In genomic region chr1:151684978-151685377, GRCm38 (mm10) we compare ENCODE assay signal across 15 mouse cellular contexts.
A peak's percentile ranks its signal among the peaks of the same experiment; 100 is the strongest.
DNase-seq lines count a peak whose midpoint lies in the region; ATAC-seq and TF ChIP-seq lines count a peak whose summit lies in the region.
"Had no signal": no experiment of that assay in that cellular context is flagged by ENCODE, and none has a peak within 500 bp of the region (broad histone marks: within the 10 kb centered on the region; RNA-seq: fewer than 3 reads in every experiment).

No protein-coding gene starts in this region.

- ATAC-seq in forebrain, embryonic 14.5 days, result no peak
- ATAC-seq in forebrain, embryonic 15.5 days (replicated peaks), result no peak
- no peak for ATAC-seq in stomach, embryonic 15.5 days (ENCODE audit: insufficient read depth, low FRiP score, low read depth)
- ATAC-seq in stomach, postnatal 0 days (ENCODE audit: low FRiP score, low TSS enrichment), result no peak

- no peak overlapping the region for H3K4me2 ChIP-seq in forebrain, embryonic 14.5 days (ENCODE audit: low read length)
- H3K4me2 ChIP-seq in forebrain, embryonic 15.5 days (replicated peaks), result no peak overlapping the region
- H3K4me2 ChIP-seq in stomach, embryonic 15.5 days, result no peak overlapping the region
- H3K4me2 ChIP-seq in stomach, postnatal 0 days (replicated peaks; ENCODE audit: low read depth), result no peak overlapping the region
- H3K4me2 ChIP-seq: lung, embryonic 14.5 days; midbrain, embryonic 12.5 days had no signal

- no peaks in the 10 kb centered on the region for H3K36me3 ChIP-seq in forebrain, embryonic 14.5 days (ENCODE audit: control insufficient read depth, insufficient read depth, low read length)
- no peaks in the 10 kb centered on the region for H3K36me3 ChIP-seq in forebrain, embryonic 15.5 days
- no peaks in the 10 kb centered on the region for H3K36me3 ChIP-seq in stomach, embryonic 15.5 days
- no peaks in the 10 kb centered on the region for H3K36me3 ChIP-seq in stomach, postnatal 0 days (ENCODE audit: control insufficient read depth, insufficient read depth, low read length)
- no peaks in the 10 kb centered on the region for H3K36me3 ChIP-seq in small intestine, adult 2 months (ENCODE audit: control insufficient read depth, insufficient read depth, low read length)
- H3K36me3 ChIP-seq: heart, embryonic 13.5 days; midbrain, embryonic 12.5 days had no signal

- H3K27ac ChIP-seq in forebrain, embryonic 14.5 days (ENCODE audit: low read depth, low read length), result no peak overlapping the region
- no peak overlapping the region for H3K27ac ChIP-seq in forebrain, embryonic 15.5 days (replicated peaks)
- peak overlapping the region; percentile 8; the same call in 1 of the 2 replicates for H3K27ac ChIP-seq in stomach, embryonic 15.5 days
- no peak overlapping the region for H3K27ac ChIP-seq in stomach, postnatal 0 days (replicated peaks)
- 0 out of 2 replicates have a peak overlapping the region, but pooled peaks have one; percentile 1 for H3K27ac ChIP-seq in small intestine, adult 2 months (ENCODE audit: insufficient read depth, low read depth, low read length)
- H3K27ac ChIP-seq: kidney, postnatal 0 days; midbrain, embryonic 12.5 days had no signal

- peak; percentile 29 for DNase-seq in forebrain, embryonic 14.5 days (ENCODE audit: low spot score)
- DNase-seq in stomach, postnatal 0 days (ENCODE audit: low spot score), result no peak
- peak; percentile 70 for DNase-seq in fibroblast of lung, adult 2 months (ENCODE audit: low read depth)
- no peak for DNase-seq in ovary, adult 18-20 months (ENCODE audit: low spot score)
- DNase-seq in kidney, adult 9 months, result no peak
- DNase-seq: B cell, adult 2 months; lung, embryonic 14.5 days; spleen, adult 18-20 months; thymus, postnatal 36 days had no signal

- no peak for TF ChIP-seq CTCF in stomach, postnatal 0 days (IDR thresholded peaks at IDR 0.05; ENCODE audit: low read depth)
- no peak for TF ChIP-seq CTCF in small intestine, adult 2 months (IDR thresholded peaks at IDR 0.05; ENCODE audit: extremely low read depth, insufficient read length, insufficient replicate concordance, low read depth, low read length)

- no peak overlapping the region for H3K4me3 ChIP-seq in forebrain, embryonic 14.5 days (ENCODE audit: low read depth, low read length)
- no peak overlapping the region for H3K4me3 ChIP-seq in forebrain, embryonic 15.5 days
- no peak overlapping the region for H3K4me3 ChIP-seq in stomach, embryonic 15.5 days (replicated peaks)
- no peak overlapping the region for H3K4me3 ChIP-seq in stomach, postnatal 0 days (ENCODE audit: low read depth, low read length)
- no peak overlapping the region for H3K4me3 ChIP-seq in small intestine, adult 2 months (ENCODE audit: low read depth, low read length)
- H3K4me3 ChIP-seq: heart, embryonic 13.5 days; midbrain, embryonic 12.5 days had no signal

- H3K4me1 ChIP-seq in forebrain, embryonic 14.5 days (ENCODE audit: control insufficient read depth, insufficient read depth, low read length), result peaks cover 5% of the 10 kb centered on the region; the same call in 1 of the 2 replicates
- peaks cover 13% of the 10 kb centered on the region; the same call in 1 of the 2 replicates for H3K4me1 ChIP-seq in forebrain, embryonic 15.5 days
- peaks cover 25% of the 10 kb centered on the region for H3K4me1 ChIP-seq in stomach, embryonic 15.5 days
- peaks cover 5% of the 10 kb centered on the region; the same call in 1 of the 2 replicates for H3K4me1 ChIP-seq in stomach, postnatal 0 days (replicated peaks; ENCODE audit: control insufficient read depth, insufficient read depth)
- no peaks in the 10 kb centered on the region; the same call in 1 of the 2 replicates for H3K4me1 ChIP-seq in small intestine, adult 2 months (ENCODE audit: control insufficient read depth, insufficient read depth, insufficient read length, low read length)

- no peak overlapping the region for H3K9ac ChIP-seq in forebrain, embryonic 14.5 days (ENCODE audit: low read length)
- H3K9ac ChIP-seq in forebrain, embryonic 15.5 days (replicated peaks), result no peak overlapping the region
- no peak overlapping the region for H3K9ac ChIP-seq in stomach, embryonic 15.5 days
- no peak overlapping the region for H3K9ac ChIP-seq in stomach, postnatal 0 days (ENCODE audit: low read length)
- H3K9ac ChIP-seq: lung, embryonic 14.5 days; midbrain, embryonic 12.5 days had no signal

- no peaks in the 10 kb centered on the region for H3K9me3 ChIP-seq in forebrain, embryonic 14.5 days (replicated peaks; ENCODE audit: control insufficient read depth, low read length)
- H3K9me3 ChIP-seq in forebrain, embryonic 15.5 days, result no peaks in the 10 kb centered on the region
- no peaks in the 10 kb centered on the region for H3K9me3 ChIP-seq in stomach, embryonic 15.5 days
- no peaks in the 10 kb centered on the region for H3K9me3 ChIP-seq in stomach, postnatal 0 days (ENCODE audit: control insufficient read depth, low read length)
- H3K9me3 ChIP-seq: heart, embryonic 13.5 days; midbrain, embryonic 12.5 days had no signal

- WGBS in forebrain, embryonic 14.5 days, result 63% methylated on average over 5 of the region's 5 CpGs
- 56% methylated on average over 5 of the region's 5 CpGs for WGBS in forebrain, embryonic 15.5 days
- 72% methylated on average over 5 of the region's 5 CpGs for WGBS in stomach, embryonic 15.5 days
- WGBS in stomach, postnatal 0 days, result 45% methylated on average over 5 of the region's 5 CpGs
- 63% methylated on average over 5 of the region's 5 CpGs for WGBS in small intestine, adult 2 months

- no peak for TF ChIP-seq POLR2A in small intestine, adult 2 months (IDR thresholded peaks at IDR 0.05; ENCODE audit: low read depth, low read length)

- TF ChIP-seq EP300 in stomach, postnatal 0 days (optimal IDR thresholded peaks at IDR 0.05), result no peak

- H3K27me3 ChIP-seq in forebrain, embryonic 14.5 days (replicated peaks; ENCODE audit: control insufficient read depth, insufficient read depth, low read length), result no peaks in the 10 kb centered on the region
- H3K27me3 ChIP-seq in forebrain, embryonic 15.5 days, result no peaks in the 10 kb centered on the region
- H3K27me3 ChIP-seq in stomach, embryonic 15.5 days (replicated peaks), result no peaks in the 10 kb centered on the region
- H3K27me3 ChIP-seq in stomach, postnatal 0 days (ENCODE audit: control insufficient read depth, insufficient read depth, low read length), result no peaks in the 10 kb centered on the region
- no peaks in the 10 kb centered on the region for H3K27me3 ChIP-seq in small intestine, adult 2 months (ENCODE audit: control insufficient read depth, insufficient read depth, low read length)
- H3K27me3 ChIP-seq: heart, embryonic 13.5 days; midbrain, embryonic 12.5 days had no signal

Comparison
In these comparisons a context has a peak if more than half of its experiments do, and no peak if none do; other contexts are left out.
1. H3K27ac ChIP-seq: peak in stomach, embryonic 15.5 days (single experiment) and small intestine, adult 2 months (single experiment); none in forebrain, embryonic 14.5 days (single experiment), forebrain, embryonic 15.5 days (single experiment) and stomach, postnatal 0 days (single experiment).
2. DNase-seq: peak in forebrain, embryonic 14.5 days (single experiment) and fibroblast of lung, adult 2 months (single experiment); none in stomach, postnatal 0 days (single experiment), ovary, adult 18-20 months (single experiment) and kidney, adult 9 months (single experiment).